Mouse (Mus musculus) thymus, adult 2 months (tissue): ENCODE data around the gene Crygb. TPM values are rescaled to one million over a fixed set of nuclear protein-coding genes. Genes with fewer than 3 reads are reported as not detected.
"Not testable (repeated sequence)": the region's sequence is repeated elsewhere in the genome, so short reads cannot be mapped to it uniquely, and the experiment has no call there.

Source experiments
- DNase-seq: peaks from one replicate; pipeline ENCODE4 v3.0.0; 2021
- H3K27ac ChIP-seq: fragments of 200-500 bp; 2 replicates; pipeline ENCODE4 v1.5.1; 2012; ENCODE audit warnings: low read length, control low read depth; ENCODE audit not compliant: control insufficient read depth, insufficient read depth
- H3K27me3 ChIP-seq: fragments of 200-500 bp; 2 replicates; pipeline ENCODE4 v1.6.1; 2012; ENCODE audit warnings: mild to moderate bottlenecking, low read length, moderate library complexity, mixed read lengths; ENCODE audit not compliant: control insufficient read depth, insufficient read depth
- H3K36me3 ChIP-seq: fragments of 200-500 bp; 2 replicates; pipeline ENCODE4 v1.6.1; 2012; ENCODE audit warnings: mild to moderate bottlenecking, low read length, moderate library complexity; ENCODE audit not compliant: control insufficient read depth, insufficient read depth
- H3K4me1 ChIP-seq: fragments of 200-500 bp; replicated peaks from 2 replicates; pipeline ENCODE4 v1.6.1; 2012; ENCODE audit warnings: low read length; ENCODE audit not compliant: control insufficient read depth, insufficient read depth
- H3K4me3 ChIP-seq: fragments of 200-500 bp; 2 replicates; pipeline ENCODE4 v1.5.1; 2012; ENCODE audit warnings: mild to moderate bottlenecking, low read length, control low read depth, moderate library complexity; ENCODE audit not compliant: control insufficient read depth, insufficient read depth
- CTCF ChIP-seq: fragments of 200-500 bp; IDR thresholded peaks from 2 replicates; pipeline ENCODE4 v1.5.1; 2012; ENCODE audit warnings: mild to moderate bottlenecking, control low read depth, low read length, moderate library complexity, borderline replicate concordance; ENCODE audit not compliant: control insufficient read depth, poor library complexity, insufficient read depth; ENCODE audit errors: extremely low read depth
- POLR2A ChIP-seq: fragments of 200-500 bp; IDR thresholded peaks from 2 replicates; pipeline ENCODE4 v1.6.1; 2012; ENCODE audit warnings: mild to moderate bottlenecking, low read length, control low read depth, moderate library complexity; ENCODE audit not compliant: control insufficient read depth, poor library complexity, insufficient read depth; ENCODE audit errors: extremely low read depth
- WGBS: fragments of 180-500 bp; shearing (Covaris S2); methylation state at CpG from one replicate; pipeline ENCODE4 v1.1.7; 2018; 5-methylcytosine and 5-hydroxymethylcytosine counted together
- polyA plus RNA-seq: library from polyadenylated mRNA; depleted of rRNA; stranded (reverse); fragments of >200 nt; gene quantifications from 2 replicates; pipeline ENCODE4 v1.2.3, GENCODE M21; 2012

Crygb gene
- polyA plus RNA-seq, 1 experiment, result not detected

- no peak for DNase-seq
- WGBS, result 35% methylated on average over 5 of the region's 5 CpGs
- TF ChIP-seq POLR2A (no peak), CTCF (no peak)
- Histone ChIP-seq H3K27ac (no peak overlapping the region), H3K4me3 (no peak overlapping the region), H3K4me1 (no peaks in the 10 kb centered on the region), H3K27me3 (no peaks in the 10 kb centered on the region), H3K36me3 (no peaks in the 10 kb centered on the region)
Measured at GRCm38 (mm10) chr1:65075607-65076006, 6.5 kb downstream of the Crygb start.

GRCm38 (mm10) chr1:65073589-65073988, 8.5 kb downstream of the Crygb start, which contains the start of gene Crygc:
TSS of gene Crygc (minus strand) at chr1:65073689.
- WGBS, result 86% methylated on average over 6 of the region's 6 CpGs
- DNase-seq, result no peak
- H3K27ac ChIP-seq, result no peak within 1 kb of the TSS
- no peak within 1 kb of the TSS for H3K4me3 ChIP-seq
- H3K36me3 ChIP-seq, result no peaks in the 10 kb centered on the region
- TF ChIP-seq POLR2A (no peak), CTCF (no peak)
- no peaks in the 10 kb centered on the region for H3K4me1 ChIP-seq
- H3K27me3 ChIP-seq, result no peaks in the 10 kb centered on the region

GRCm38 (mm10) chr1:65067842-65068241, 14.2 kb downstream of the Crygb start:
- H3K4me1 ChIP-seq, result no peaks in the 10 kb centered on the region

GRCm38 (mm10) chr1:65064201-65064600, 17.9 kb downstream of the Crygb start:
- Histone ChIP-seq H3K27ac (no peak overlapping the region), H3K4me3 (no peak overlapping the region), H3K4me1 (no peaks in the 10 kb centered on the region), H3K36me3 (no peaks in the 10 kb centered on the region), H3K27me3 (no peaks in the 10 kb centered on the region)
- TF ChIP-seq CTCF (no peak), POLR2A (no peak)
- no peak for DNase-seq
- WGBS, result 95% methylated on average over 15 of the region's 15 CpGs

More at GRCm38 (mm10) chr1:65067842-65068241, 14.2 kb downstream of the Crygb start:
- Histone ChIP-seq H3K36me3 (no peaks in the 10 kb centered on the region), H3K27me3 (no peaks in the 10 kb centered on the region), H3K27ac (no peak overlapping the region), H3K4me3 (no peak overlapping the region)
- DNase-seq, result no peak
- TF ChIP-seq CTCF (no peak), POLR2A (no peak)

GRCm38 (mm10) chr1:65063352-65063751, 18.7 kb downstream of the Crygb start, which contains the start of gene Crygd:
TSS of gene Crygd (minus strand) at chr1:65063452.
- H3K36me3 ChIP-seq, result no peaks in the 10 kb centered on the region
- no peak for TF ChIP-seq CTCF
- TF ChIP-seq POLR2A, result no peak
- H3K4me1 ChIP-seq, result no peaks in the 10 kb centered on the region
- 93% methylated on average over 8 of the region's 8 CpGs for WGBS
- no peaks in the 10 kb centered on the region for H3K27me3 ChIP-seq
- no peak for DNase-seq
- H3K27ac ChIP-seq, result no peak within 1 kb of the TSS
- H3K4me3 ChIP-seq, result no peak within 1 kb of the TSS

- Histone ChIP-seq H3K4me3 (no peak overlapping the region), H3K27me3 (no peaks in the 10 kb centered on the region), H3K36me3 (no peaks in the 10 kb centered on the region), H3K4me1 (no peaks in the 10 kb centered on the region), H3K27ac (no peak overlapping the region)
- TF ChIP-seq CTCF, result no peak
- no peak for TF ChIP-seq POLR2A
- DNase-seq, result no peak
- 74% methylated on average over 2 of the region's 2 CpGs for WGBS
Measured at GRCm38 (mm10) chr1:65052140-65052539, 29.9 kb downstream of the Crygb start.

GRCm38 (mm10) chr1:65051696-65052095, 30.4 kb downstream of the Crygb start:
- Histone ChIP-seq H3K36me3 (no peaks in the 10 kb centered on the region), H3K4me3 (no peak overlapping the region), H3K4me1 (no peaks in the 10 kb centered on the region), H3K27ac (no peak overlapping the region), H3K27me3 (no peaks in the 10 kb centered on the region)
- TF ChIP-seq CTCF (no peak), POLR2A (no peak)
- WGBS, result 85% methylated on average over 7 of the region's 7 CpGs
- DNase-seq, result no peak

- 92% methylated on average over 12 of the region's 12 CpGs for WGBS
- not testable (repeated sequence) for DNase-seq
Measured at GRCm38 (mm10) chr1:65050952-65051351, 31.1 kb downstream of the Crygb start, which contains the start of gene Cryge. TSS of gene Cryge (minus strand) at chr1:65051149.

More at GRCm38 (mm10) chr1:65050952-65051351, 31.1 kb downstream of the Crygb start, which contains the start of gene Cryge:
- not testable (repeated sequence) for H3K36me3 ChIP-seq, H3K4me1 ChIP-seq, H3K27ac ChIP-seq, H3K27me3 ChIP-seq, H3K4me3 ChIP-seq
